Mouse (Mus musculus) urinary bladder, postnatal 36 days (tissue): ENCODE results near the gene Tjp3.
"Not testable (repeated sequence)": the region's sequence is repeated elsewhere in the genome, so short reads cannot be mapped to it uniquely, and the experiment has no call there.

Experiments used
- DNase-seq, 2 experiments: peaks; one replicate each; pipeline ENCODE4 v3.0.0; 2022; ENCODE audit warnings: low spot score in 2 of 2, mixed read lengths in 1 of 2

Tjp3 gene

DNA sequence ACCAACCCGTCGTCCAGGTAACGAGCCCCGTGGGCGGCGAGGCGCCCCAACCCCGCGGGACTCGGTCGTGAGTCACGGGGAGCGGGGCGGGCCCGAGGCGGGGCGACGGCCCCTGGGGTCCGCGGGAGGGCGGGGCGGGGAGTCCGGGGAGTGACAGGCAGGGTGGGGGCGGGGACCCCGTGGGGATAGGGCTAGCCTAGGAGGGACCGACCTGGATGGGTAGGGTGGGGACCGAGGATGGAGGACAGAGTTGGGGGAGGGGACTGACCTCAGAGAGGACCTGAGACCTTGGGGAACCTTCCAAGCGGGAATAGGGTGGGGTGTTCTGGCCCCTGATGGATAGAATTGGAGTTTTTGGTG lies 58.2 kb downstream of the Tjp3 start:
- no peak for DNase-seq

DNA sequence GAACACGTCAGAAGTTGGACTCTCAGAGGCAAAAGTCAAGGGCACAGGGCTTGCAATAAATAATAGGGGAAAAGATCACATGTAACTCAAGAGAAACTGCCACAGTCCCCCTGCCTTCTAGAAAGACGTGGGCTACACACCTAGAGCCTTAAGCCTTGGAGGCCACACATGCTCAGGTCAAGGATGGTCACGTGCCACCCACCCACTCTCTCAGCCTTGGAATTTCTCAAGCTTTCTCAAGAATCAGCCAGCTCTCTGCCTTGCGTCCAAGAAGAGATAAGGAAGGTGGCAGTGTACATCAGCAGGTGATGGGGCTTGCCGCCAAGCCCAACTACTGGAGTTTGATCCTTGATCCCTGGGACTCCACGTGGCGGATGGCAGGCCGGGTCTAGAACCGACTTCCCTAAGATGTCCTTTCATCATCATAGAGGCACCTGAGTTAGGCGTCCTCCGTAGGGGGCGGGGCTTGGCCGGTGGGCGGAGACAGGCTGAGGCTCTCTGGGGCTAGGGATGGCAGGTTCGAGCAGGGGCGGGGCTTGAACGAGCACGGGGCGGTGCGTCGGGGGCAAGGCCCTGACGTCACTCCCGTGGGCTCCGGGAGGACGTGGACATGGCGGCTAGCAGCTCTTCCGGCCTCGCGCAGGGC lies 58.7 kb downstream of the Tjp3 start, which contains the start of gene Zfr2:
Zfr2 (plus strand) TSS at position 576 of the 646 bp plus-strand sequence.
- DNase-seq, result peak; percentile 89 to 92

DNA sequence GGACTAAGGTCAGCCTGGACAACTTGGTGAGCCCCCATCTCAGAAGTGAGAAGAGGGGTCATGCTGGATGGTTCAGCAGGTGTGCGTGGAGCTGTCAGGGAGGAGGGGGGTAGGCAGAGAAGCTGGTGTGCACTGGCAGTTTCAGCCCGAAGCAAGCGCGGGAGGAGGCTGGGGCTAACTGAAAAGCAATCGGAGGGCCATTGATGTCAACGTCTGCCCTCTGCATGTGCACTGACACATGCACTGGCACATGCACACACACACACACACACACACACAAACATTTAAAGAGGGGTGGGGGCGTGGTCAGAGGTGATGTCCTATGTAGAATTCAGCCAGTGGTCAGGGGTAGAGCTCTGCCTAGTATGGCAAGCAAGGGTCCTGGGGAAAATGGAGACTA lies 59.9 kb downstream of the Tjp3 start:
- DNase-seq, result no peak

DNA sequence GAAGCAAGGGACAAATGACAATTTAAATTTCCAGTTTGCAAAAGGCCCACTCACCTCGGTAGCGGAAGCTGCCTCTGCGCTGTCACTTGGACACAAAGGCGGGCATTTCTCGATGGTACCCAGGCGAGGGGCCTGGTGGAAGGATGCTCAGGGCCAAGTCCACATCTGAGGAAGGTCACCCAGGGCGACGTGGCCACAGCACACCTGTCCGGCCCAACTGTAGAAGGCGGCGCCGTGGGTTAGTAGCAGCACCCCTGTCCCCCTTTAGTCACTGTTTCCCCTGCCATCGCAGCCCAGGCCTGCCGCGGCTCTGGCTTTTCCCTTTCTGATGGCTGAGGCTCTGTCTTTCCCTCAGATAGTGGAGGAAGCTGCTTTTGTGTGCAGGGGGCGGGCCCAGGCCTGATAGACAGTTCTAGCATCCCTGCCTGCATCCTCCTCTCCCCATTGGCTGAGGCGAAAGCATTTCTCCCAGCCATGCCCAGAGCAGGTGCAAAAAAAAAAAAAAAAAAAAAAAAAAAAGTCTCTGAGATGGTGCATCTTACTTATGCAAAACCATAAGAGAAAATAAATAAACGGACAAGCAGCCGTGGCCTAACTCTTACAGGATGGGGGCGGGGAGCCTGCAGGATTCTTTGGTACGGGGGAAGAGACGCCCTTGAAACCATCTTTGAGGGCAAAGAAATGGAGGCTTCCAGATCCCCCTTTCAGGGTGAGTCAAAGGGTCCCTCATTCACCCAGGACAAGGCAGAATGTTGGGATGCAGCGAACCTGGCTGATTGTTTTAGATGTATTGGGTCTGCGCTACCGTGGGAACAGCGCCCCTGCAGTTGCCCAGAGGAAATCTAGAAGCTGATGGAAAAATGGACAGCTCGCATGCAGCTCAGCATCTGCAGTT lies 60.7 kb downstream of the Tjp3 start, which contains the start of gene Atcay:
Atcay (minus strand) TSS at position 396 of the 895 bp plus-strand sequence.
- no peak for DNase-seq

DNA sequence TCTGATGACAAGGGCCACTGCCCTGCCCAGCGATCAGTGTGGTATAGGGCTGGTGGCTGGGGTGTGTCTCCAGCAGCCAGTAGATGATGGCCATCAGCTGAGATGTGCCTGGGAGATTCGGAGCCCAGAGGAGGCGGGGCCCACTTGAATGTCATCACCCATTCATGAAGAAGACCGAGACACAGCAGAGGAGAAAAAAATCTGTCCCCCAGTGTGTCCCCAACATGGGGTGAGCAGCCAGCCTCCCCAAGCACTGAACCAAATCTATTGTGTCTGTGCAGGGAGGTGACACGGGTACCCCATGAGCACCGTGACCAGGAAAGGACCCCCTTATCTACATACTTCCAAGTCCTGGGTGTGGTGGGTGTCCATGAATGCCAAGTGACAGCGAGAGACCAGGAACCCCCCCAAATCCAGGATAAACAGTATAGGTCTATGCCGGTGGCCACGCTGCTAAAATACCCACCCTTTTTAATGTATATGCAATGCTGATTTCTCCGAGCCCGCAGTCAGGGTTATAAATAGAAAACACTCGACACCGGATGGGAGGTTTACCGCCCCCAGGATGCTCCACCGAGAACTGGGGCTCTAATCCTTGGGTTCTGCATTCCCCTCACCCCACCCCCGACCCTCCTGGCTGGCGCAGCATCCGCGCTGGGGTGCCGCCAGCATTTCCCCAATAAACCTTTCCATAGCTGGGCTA lies 61.5 kb downstream of the Tjp3 start:
- DNase-seq, result no peak

DNA sequence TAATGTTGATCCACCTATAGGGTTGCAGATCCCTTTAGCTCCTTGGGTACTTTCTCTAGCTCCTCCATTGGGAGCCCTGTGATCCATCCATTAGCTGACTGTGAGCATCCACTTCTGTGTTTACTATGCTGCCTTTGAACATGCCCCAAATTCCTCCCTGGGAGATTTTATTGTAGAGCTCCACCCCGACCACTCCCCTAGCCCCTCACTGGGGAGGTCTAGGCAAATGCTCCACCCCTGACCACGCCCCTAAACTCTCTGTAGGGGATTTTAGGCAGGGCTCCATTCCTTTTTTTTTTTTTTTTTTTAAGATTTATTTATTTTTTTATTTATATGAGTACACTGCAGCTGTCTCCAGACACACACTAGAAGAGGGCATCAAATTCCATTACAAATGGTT lies 67.7 kb downstream of the Tjp3 start:
- DNase-seq, result not testable (repeated sequence)
